Mouse (Mus musculus): ENCODE measurements around the gene Dusp2. TPM values are rescaled to one million over a fixed set of nuclear protein-coding genes. Genes with fewer than 3 reads are reported as not detected.
"Not testable (repeated sequence)": the region's sequence is repeated elsewhere in the genome, so short reads cannot be mapped to it uniquely, and the experiment has no call there.

The Dusp2 gene
- total RNA-seq (2015) (8.6 and 10.9 TPM in 2 replicates), total RNA-seq (2017) (10.1 and 10.9 TPM in 2 replicates)

GRCm38 (mm10) chr2:127335767-127336496 is at the start of gene Dusp2:
TSS of gene Dusp2 (plus strand) at chr2:127336159.
- ATAC-seq (ENCODE audit: poor library complexity, severe bottlenecking), result peak; percentile 61

- ATAC-seq (ENCODE audit: poor library complexity, severe bottlenecking), result no peak
Observed at GRCm38 (mm10) chr2:127292250-127292649, 43.7 kb upstream of the Dusp2 start.

GRCm38 (mm10) chr2:127297001-127297805 is 38.8 kb upstream of the Dusp2 start:
- no peak for ATAC-seq (ENCODE audit: poor library complexity, severe bottlenecking)

- no peak for ATAC-seq (ENCODE audit: poor library complexity, severe bottlenecking)
Observed at GRCm38 (mm10) chr2:127298056-127298455, 37.9 kb upstream of the Dusp2 start.

- ATAC-seq (ENCODE audit: poor library complexity, severe bottlenecking), result peak; percentile 58
Observed at GRCm38 (mm10) chr2:127300701-127301100, 35.3 kb upstream of the Dusp2 start.

GRCm38 (mm10) chr2:127301883-127302282 is 34.1 kb upstream of the Dusp2 start:
- ATAC-seq (ENCODE audit: poor library complexity, severe bottlenecking), result peak; percentile 96

GRCm38 (mm10) chr2:127304192-127304591 is 31.8 kb upstream of the Dusp2 start:
- ATAC-seq (ENCODE audit: poor library complexity, severe bottlenecking), result not testable (repeated sequence)

- ATAC-seq (ENCODE audit: poor library complexity, severe bottlenecking), result no peak
Observed at GRCm38 (mm10) chr2:127304609-127305210, 31.2 kb upstream of the Dusp2 start.

GRCm38 (mm10) chr2:127306123-127306522 is 29.8 kb upstream of the Dusp2 start:
- ATAC-seq (ENCODE audit: poor library complexity, severe bottlenecking), result no peak

- ATAC-seq (ENCODE audit: poor library complexity, severe bottlenecking), result peak; percentile 66
Observed at GRCm38 (mm10) chr2:127307179-127307578, 28.8 kb upstream of the Dusp2 start.

GRCm38 (mm10) chr2:127308660-127309059 is 27.3 kb upstream of the Dusp2 start:
- peak; percentile 58 for ATAC-seq (ENCODE audit: poor library complexity, severe bottlenecking)

- no peak for ATAC-seq (ENCODE audit: poor library complexity, severe bottlenecking)
Observed at GRCm38 (mm10) chr2:127310246-127310645, 25.7 kb upstream of the Dusp2 start.

- no peak for ATAC-seq (ENCODE audit: poor library complexity, severe bottlenecking)
Observed at GRCm38 (mm10) chr2:127310685-127311084, 25.3 kb upstream of the Dusp2 start.

GRCm38 (mm10) chr2:127311193-127311592 is 24.8 kb upstream of the Dusp2 start:
- ATAC-seq (ENCODE audit: poor library complexity, severe bottlenecking), result no peak

- ATAC-seq (ENCODE audit: poor library complexity, severe bottlenecking), result no peak
Observed at GRCm38 (mm10) chr2:127312801-127313200, 23.2 kb upstream of the Dusp2 start.

- ATAC-seq (ENCODE audit: poor library complexity, severe bottlenecking), result no peak
Observed at GRCm38 (mm10) chr2:127313878-127314277, 22.1 kb upstream of the Dusp2 start.

GRCm38 (mm10) chr2:127314467-127315154 is 21.3 kb upstream of the Dusp2 start:
- peak; percentile 65 for ATAC-seq (ENCODE audit: poor library complexity, severe bottlenecking)

GRCm38 (mm10) chr2:127315155-127315470 is 20.8 kb upstream of the Dusp2 start:
- no peak for ATAC-seq (ENCODE audit: poor library complexity, severe bottlenecking)

GRCm38 (mm10) chr2:127316431-127316830 is 19.5 kb upstream of the Dusp2 start:
- ATAC-seq (ENCODE audit: poor library complexity, severe bottlenecking), result no peak

GRCm38 (mm10) chr2:127318136-127318535 is 17.8 kb upstream of the Dusp2 start:
- ATAC-seq (ENCODE audit: poor library complexity, severe bottlenecking), result peak; percentile 18; the same call in 1 of the 2 replicates

GRCm38 (mm10) chr2:127319071-127319470 is 16.9 kb upstream of the Dusp2 start:
- ATAC-seq (ENCODE audit: poor library complexity, severe bottlenecking), result no peak

Data from megakaryocyte, adult 5-6 weeks (primary cell).